Mouse (Mus musculus): ENCODE results near the gene Fcamr. TPM values are rescaled to one million over a fixed set of nuclear protein-coding genes. Genes with fewer than 3 reads are reported as not detected.

The Fcamr gene
- total RNA-seq, 2 experiments from 2014 or later = not detected

DNA sequence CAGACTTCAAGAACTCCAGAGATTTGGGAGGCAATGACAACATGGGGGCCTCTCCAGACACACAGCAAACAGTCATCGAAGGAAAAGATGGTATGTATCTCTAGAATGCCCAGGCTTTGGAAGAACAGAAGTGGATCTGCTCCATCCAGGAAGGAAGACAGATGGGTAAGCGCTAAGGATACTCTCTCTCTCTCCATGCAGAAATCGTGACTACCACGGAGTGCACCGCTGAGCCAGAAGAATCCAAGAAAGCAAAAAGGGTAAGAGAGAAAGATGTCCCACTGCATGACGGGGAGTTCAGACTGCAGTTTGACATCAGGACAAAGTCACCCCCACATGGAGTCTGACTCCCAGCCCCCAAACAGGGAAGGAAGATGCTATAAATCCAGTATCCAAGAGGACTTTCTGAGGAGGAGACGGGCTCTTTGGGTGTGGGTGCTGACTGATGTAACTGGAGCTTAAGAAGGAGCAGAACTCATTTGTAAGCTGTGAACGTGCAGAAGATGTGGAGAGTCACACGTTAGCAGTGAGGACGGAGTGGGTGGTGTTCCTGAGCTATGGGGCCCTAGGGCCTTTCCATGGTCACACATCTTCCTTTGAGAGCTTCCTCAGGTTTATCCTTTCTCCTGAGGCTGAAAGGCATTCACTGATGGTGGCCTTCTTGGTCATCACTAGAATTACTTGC, 49.0 kb downstream of the Fcamr start:
- no peak for DNase-seq (ENCODE audit: low spot score)

DNA sequence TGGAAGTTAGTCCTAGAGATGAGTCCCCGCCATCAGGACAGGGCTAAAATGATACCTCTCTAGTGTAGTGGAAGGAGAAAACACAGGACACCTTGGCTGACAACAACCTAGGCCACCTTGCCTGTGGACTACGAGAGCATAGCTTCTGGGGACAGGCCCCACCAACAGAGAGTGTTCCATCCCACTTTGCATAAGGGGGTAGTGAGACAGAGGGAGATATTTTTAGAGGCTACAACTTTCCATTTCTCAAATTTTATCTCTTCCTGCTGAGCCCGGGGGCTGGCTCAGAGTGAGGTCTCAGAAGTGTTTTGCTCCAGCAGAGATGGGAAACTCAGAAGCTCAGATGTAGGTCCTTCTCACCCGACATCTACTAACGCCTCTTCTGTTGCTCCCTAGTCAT, 49.7 kb downstream of the Fcamr start:
- no peak for DNase-seq (ENCODE audit: low spot score)

DNA sequence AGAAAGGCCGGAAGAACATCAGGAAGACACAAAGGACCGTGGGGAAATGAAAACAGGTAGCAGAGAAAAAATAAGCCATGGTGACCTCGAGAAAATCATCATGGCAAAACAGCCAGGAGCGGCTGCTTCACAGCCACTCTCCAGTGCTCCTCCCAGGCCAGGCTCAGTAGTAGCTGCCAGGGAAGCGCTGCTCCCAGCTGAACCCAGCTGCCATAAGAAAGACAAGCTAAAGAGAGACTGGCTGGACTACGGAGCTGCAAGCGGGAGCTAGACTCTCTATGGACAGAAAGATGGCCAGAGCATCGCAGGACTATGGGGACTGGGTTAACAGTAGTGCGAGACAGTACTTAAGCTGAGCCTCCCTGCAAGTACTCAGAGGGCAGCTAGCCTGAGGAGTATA, 54.1 kb downstream of the Fcamr start:
- DNase-seq (ENCODE audit: low spot score) = no peak

DNA sequence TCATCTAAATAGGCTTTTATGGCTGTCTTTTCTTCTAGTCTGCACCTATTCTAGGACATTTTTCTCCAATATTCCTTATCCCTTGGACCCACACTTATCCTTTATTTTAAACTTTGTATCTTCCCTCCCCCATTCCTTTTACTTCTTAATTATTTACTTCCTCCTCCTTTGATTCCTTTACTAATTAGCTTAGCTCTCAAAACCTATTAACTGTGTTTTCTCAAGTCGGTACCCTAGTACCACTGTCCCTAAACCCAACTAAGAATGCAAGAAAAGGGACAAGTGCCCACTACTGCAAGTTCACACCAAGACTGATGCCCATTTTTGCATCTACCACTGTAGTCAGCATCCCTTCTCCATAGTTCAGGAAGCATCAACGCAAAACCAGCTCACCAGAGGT, 55.0 kb downstream of the Fcamr start:
- DNase-seq (ENCODE audit: low spot score) = no peak

DNA sequence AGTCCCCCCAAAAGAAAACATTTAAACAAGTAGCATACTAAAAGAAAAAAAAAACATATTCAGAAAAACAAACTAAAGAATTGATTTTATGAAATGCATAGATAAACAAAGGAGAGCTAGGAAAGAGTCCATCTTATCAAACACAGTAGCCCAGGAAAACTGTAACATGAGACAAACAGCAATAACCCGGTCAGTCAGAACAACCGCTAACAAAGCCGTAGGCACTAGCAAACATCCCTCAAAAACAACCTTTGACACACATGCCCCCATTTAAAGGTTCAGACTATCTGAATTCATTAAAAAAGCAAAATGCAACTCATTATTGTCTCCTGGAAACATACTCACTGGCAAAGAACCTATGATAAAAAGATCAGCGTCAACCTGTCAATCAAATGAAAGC, 56.8 kb downstream of the Fcamr start:
- DNase-seq (ENCODE audit: low spot score) = no peak

DNA sequence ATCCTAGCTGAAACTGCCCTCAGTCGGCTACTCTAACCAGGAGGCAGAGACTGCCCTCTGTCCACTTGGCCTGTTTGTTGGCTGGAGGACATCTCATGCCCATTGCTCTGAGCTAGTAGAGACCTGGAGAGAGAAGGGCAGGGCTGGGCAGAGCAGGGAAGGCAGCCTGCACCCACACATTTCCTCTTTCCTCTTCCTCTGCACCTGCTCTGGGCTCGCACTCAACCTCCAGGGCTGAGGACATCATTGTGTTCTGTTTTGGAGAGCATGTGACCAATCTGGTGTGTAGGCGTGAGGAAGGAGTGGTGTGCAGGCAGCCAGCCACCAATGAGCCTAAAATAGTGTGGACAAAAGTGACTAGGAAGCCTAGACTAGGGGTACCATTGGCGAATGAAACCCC, 63.5 kb downstream of the Fcamr start:
- DNase-seq (ENCODE audit: low spot score) = no peak

Other genes with a start within 250 kb of the Fcamr start
- gene Zp3r, start 171.3 kb upstream of the Fcamr start, total RNA-seq (2021) = not detected
- under 1 TPM in 1 of 2 experiments, not detected in 1; 0.19 TPM for gene C4bp, start 139.3 kb upstream of the Fcamr start, total RNA-seq (2021)
- gene Gm29427, start 85.1 kb upstream of the Fcamr start, total RNA-seq (2021) = not detected
- gene Yod1, start 83.6 kb upstream of the Fcamr start, total RNA-seq (2021) = 1 to 10 TPM; 2.9 to 3.5 TPM
- gene Pfkfb2, start 71.6 kb upstream of the Fcamr start, total RNA-seq (2021) = 10 to 100 TPM in 1 of 2 experiments, 1 to 10 TPM in 1; 9.7 to 12.8 TPM
- gene AA986860, start 68.9 kb upstream of the Fcamr start, total RNA-seq (2021) = under 1 TPM; 0.09 to 0.24 TPM
- under 1 TPM; 0.14 to 0.52 TPM for gene Pigr, start 25.8 kb downstream of the Fcamr start, total RNA-seq (2021)
- under 1 TPM in 1 of 2 experiments, not detected in 1; 0.14 TPM for gene Fcmr, start 64.8 kb downstream of the Fcamr start, total RNA-seq (2021)
- not detected for gene Il24, start 86.6 kb downstream of the Fcamr start, total RNA-seq (2021)
- not detected for gene Il20, start 110.5 kb downstream of the Fcamr start, total RNA-seq (2021)
- gene Il19, start 139.2 kb downstream of the Fcamr start, total RNA-seq (2021) = not detected
- gene Il10, start 218.9 kb downstream of the Fcamr start, total RNA-seq (2021) = not detected

Data from gastrocnemius, adult 18-20 months (tissue).